Mouse (Mus musculus): ENCODE data around the gene Cdh3.
"Not testable (repeated sequence)": the region's sequence is repeated elsewhere in the genome, so short reads cannot be mapped to it uniquely, and the experiment has no call there.

Cdh3 gene

GRCm38 (mm10) chr8:106571551-106572172 is 61.0 kb downstream of the Cdh3 start:
- no peak for DNase-seq (ENCODE audit: low read depth, low spot score)

- not testable (repeated sequence) for DNase-seq (ENCODE audit: low read depth, low spot score)
These were observed 61.5 kb downstream of the Cdh3 start for GRCm38 (mm10) chr8:106572175-106572574.

GRCm38 (mm10) chr8:106573168-106573567 is 62.5 kb downstream of the Cdh3 start, which contains the start of gene Gm10073:
TSS of gene Gm10073 (minus strand) at chr8:106573461.
- not testable (repeated sequence) for DNase-seq (ENCODE audit: low read depth, low spot score)

GRCm38 (mm10) chr8:106574283-106574682 is 63.6 kb downstream of the Cdh3 start:
- DNase-seq (ENCODE audit: low read depth, low spot score): no peak

GRCm38 (mm10) chr8:106576849-106577555 is 66.3 kb downstream of the Cdh3 start:
- no peak for DNase-seq (ENCODE audit: low read depth, low spot score)

GRCm38 (mm10) chr8:106579510-106579909 is 68.8 kb downstream of the Cdh3 start:
- no peak for DNase-seq (ENCODE audit: low read depth, low spot score)

- DNase-seq (ENCODE audit: low read depth, low spot score): no peak
These were observed 70.8 kb downstream of the Cdh3 start for GRCm38 (mm10) chr8:106581344-106582088.

- DNase-seq (ENCODE audit: low read depth, low spot score): no peak
These were observed 74.4 kb downstream of the Cdh3 start for GRCm38 (mm10) chr8:106584942-106585670.

- DNase-seq (ENCODE audit: low read depth, low spot score): no peak
These were observed 75.0 kb downstream of the Cdh3 start for GRCm38 (mm10) chr8:106585671-106586037.

- DNase-seq (ENCODE audit: low read depth, low spot score): no peak
These were observed 76.2 kb downstream of the Cdh3 start for GRCm38 (mm10) chr8:106586896-106587295.

- DNase-seq (ENCODE audit: low read depth, low spot score): no peak
These were observed 78.0 kb downstream of the Cdh3 start for GRCm38 (mm10) chr8:106588443-106589431.

GRCm38 (mm10) chr8:106592458-106592857 is 81.8 kb downstream of the Cdh3 start:
- DNase-seq (ENCODE audit: low read depth, low spot score): no peak

- DNase-seq (ENCODE audit: low read depth, low spot score): not testable (repeated sequence)
These were observed 84.9 kb downstream of the Cdh3 start for GRCm38 (mm10) chr8:106595623-106596022.

- DNase-seq (ENCODE audit: low read depth, low spot score): no peak
These were observed 86.4 kb downstream of the Cdh3 start for GRCm38 (mm10) chr8:106597067-106597466.

GRCm38 (mm10) chr8:106599265-106599979 is 88.7 kb downstream of the Cdh3 start:
- DNase-seq (ENCODE audit: low read depth, low spot score): no peak

- DNase-seq (ENCODE audit: low read depth, low spot score): no peak
These were observed 92.6 kb downstream of the Cdh3 start, which contains the start of gene Cdh1 for GRCm38 (mm10) chr8:106603131-106603819. TSS of gene Cdh1 (plus strand) at chr8:106603351.

- DNase-seq (ENCODE audit: low read depth, low spot score): no peak
These were observed 93.2 kb downstream of the Cdh3 start for GRCm38 (mm10) chr8:106603933-106604332.

- no peak for DNase-seq (ENCODE audit: low read depth, low spot score)
These were observed 95.0 kb downstream of the Cdh3 start for GRCm38 (mm10) chr8:106605657-106606056.

- no peak for DNase-seq (ENCODE audit: low read depth, low spot score)
These were observed 95.4 kb downstream of the Cdh3 start for GRCm38 (mm10) chr8:106606121-106606520.
